Mouse (Mus musculus) small intestine, adult 2 months (tissue): ENCODE results near the gene Fmn2.

Source experiments
- CTCF ChIP-seq: fragments of 200-500 bp; IDR thresholded peaks from 2 replicates; pipeline ENCODE4 v1.5.1; 2012; ENCODE audit warnings: low read depth, mild to moderate bottlenecking, control low read depth, inconsistent platforms, low read length, moderate library complexity, mixed read lengths; ENCODE audit not compliant: insufficient replicate concordance, insufficient read length; ENCODE audit errors: extremely low read depth
- POLR2A ChIP-seq: fragments of 200-500 bp; IDR thresholded peaks from 2 replicates; pipeline ENCODE4 v1.6.1; 2012; ENCODE audit warnings: low read depth, mild to moderate bottlenecking, control low read depth, inconsistent platforms, low read length, moderate library complexity

GRCm38 (mm10) chr1:174623054-174623453, 121.4 kb downstream of the Fmn2 start:
- TF ChIP-seq CTCF (no peak), POLR2A (no peak)
